Mouse (Mus musculus): Measurements from ENCODE around the gene Psd. TPM values are rescaled to one million over a fixed set of nuclear protein-coding genes. Genes with fewer than 3 reads are reported as not detected.

The Psd gene
- polyA plus RNA-seq, 1 experiment: 1.4 TPM

DNA sequence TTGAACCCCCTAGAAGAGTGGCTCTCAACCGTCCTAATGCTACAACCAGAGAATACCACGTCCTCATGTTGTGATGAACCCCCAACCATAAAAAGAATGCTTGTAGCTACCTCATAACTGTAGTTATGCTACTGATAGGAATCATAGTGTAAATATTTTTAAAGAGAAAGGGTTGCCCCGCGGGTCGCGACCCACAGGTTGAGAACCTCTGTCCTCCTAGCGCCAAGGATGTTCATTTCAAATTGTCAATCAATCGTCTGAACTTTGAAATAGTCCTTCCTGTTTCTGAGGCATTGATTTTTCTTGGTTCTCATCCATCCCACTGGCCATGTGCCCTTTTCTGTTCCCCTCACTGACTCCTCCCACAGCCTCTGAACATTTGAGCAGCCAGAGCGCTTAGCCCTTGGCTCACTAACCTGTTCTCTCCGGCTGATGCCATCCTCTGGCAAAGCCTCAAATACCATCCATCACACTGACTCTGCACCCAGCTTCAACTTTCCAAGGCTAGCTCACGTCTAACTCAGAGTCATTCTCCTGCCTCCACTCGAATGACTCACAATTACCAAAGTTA lies 36.3 kb downstream of the Psd start:
- TF ChIP-seq CTCF (IDR thresholded peaks at IDR 0.05; ENCODE audit: low read depth, low read length) (no peak), POLR2A (IDR thresholded peaks at IDR 0.05; ENCODE audit: insufficient read depth, low read length) (no peak), EP300 (IDR thresholded peaks at IDR 0.05; ENCODE audit: insufficient read depth, low read depth, low read length) (no peak)
- Histone ChIP-seq H3K4me1 (ENCODE audit: control insufficient read depth, insufficient read depth, low read length) (no peaks in the 10 kb centered on the region), H3K9me3 (replicated peaks; ENCODE audit: control insufficient read depth, insufficient read depth, low read length, poor library complexity, severe bottlenecking) (no peaks in the 10 kb centered on the region), H3K4me3 (ENCODE audit: low read depth, low read length) (no peak overlapping the region), H3K27ac (ENCODE audit: insufficient read depth, low read length) (no peak overlapping the region), H3K9ac (ENCODE audit: low read depth, poor library complexity, severe bottlenecking) (no peak overlapping the region), H3K27me3 (ENCODE audit: control insufficient read depth, insufficient read depth, low read length, poor library complexity, severe bottlenecking) (no peaks in the 10 kb centered on the region; the same call in 1 of the 2 replicates), H3K36me3 (ENCODE audit: control insufficient read depth, insufficient read depth, low read length, poor library complexity, severe bottlenecking) (no peaks in the 10 kb centered on the region)

DNA sequence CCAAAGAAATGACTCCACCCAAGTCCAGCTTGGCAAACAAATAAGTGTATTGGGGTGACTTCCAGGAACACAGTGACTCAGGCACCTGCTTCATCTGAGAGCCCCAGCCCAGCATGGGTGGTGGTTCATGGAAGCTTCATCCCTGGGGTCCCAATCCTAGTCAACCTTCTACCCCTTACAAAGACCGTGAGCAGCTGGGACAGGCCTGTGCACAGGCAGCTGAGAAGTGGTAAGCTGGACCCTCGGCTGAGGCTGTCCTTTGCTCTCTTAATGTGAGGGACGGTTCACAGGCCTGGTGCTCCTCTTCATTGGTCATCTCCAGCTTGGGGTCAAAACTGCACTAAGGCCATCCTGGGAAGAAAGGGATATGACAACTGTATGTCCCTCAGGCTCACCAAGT lies 39.4 kb downstream of the Psd start:
- Histone ChIP-seq H3K36me3 (ENCODE audit: control insufficient read depth, insufficient read depth, low read length, poor library complexity, severe bottlenecking) (no peaks in the 10 kb centered on the region; the same call in 1 of the 2 replicates), H3K4me3 (ENCODE audit: low read depth, low read length) (no peak overlapping the region), H3K9ac (ENCODE audit: low read depth, poor library complexity, severe bottlenecking) (no peak overlapping the region), H3K9me3 (replicated peaks; ENCODE audit: control insufficient read depth, insufficient read depth, low read length, poor library complexity, severe bottlenecking) (no peaks in the 10 kb centered on the region), H3K4me1 (ENCODE audit: control insufficient read depth, insufficient read depth, low read length) (no peaks in the 10 kb centered on the region), H3K27ac (ENCODE audit: insufficient read depth, low read length) (no peak overlapping the region), H3K27me3 (ENCODE audit: control insufficient read depth, insufficient read depth, low read length, poor library complexity, severe bottlenecking) (no peaks in the 10 kb centered on the region; the same call in 1 of the 2 replicates)
- no peak for TF ChIP-seq CTCF (IDR thresholded peaks at IDR 0.05; ENCODE audit: low read depth, low read length)
- no peak for TF ChIP-seq POLR2A (IDR thresholded peaks at IDR 0.05; ENCODE audit: insufficient read depth, low read length)
- no peak for TF ChIP-seq EP300 (IDR thresholded peaks at IDR 0.05; ENCODE audit: insufficient read depth, low read depth, low read length)

DNA sequence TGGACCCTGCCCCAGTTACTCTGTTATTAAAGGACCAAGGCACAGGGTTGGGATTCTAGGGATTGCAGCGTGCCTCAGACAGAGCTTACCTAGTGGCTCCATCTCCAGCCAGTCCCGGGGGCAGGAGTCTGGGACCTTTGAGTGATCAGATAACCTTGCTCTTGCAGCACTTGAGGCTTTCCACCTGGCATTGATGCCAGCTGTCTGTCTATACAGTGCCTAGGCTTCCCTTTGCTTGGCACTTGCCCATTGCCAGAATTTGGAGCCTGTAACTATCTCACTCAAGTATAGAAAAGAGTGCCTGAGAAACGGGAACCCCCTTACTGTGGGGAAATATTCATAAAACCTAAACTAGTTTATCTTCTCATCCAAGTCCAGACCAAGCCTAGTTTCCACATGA lies 40.0 kb downstream of the Psd start:
- Histone ChIP-seq H3K27me3 (ENCODE audit: control insufficient read depth, insufficient read depth, low read length, poor library complexity, severe bottlenecking) (no peaks in the 10 kb centered on the region), H3K4me3 (ENCODE audit: low read depth, low read length) (no peak overlapping the region), H3K9ac (ENCODE audit: low read depth, poor library complexity, severe bottlenecking) (no peak overlapping the region), H3K9me3 (replicated peaks; ENCODE audit: control insufficient read depth, insufficient read depth, low read length, poor library complexity, severe bottlenecking) (no peaks in the 10 kb centered on the region), H3K36me3 (ENCODE audit: control insufficient read depth, insufficient read depth, low read length, poor library complexity, severe bottlenecking) (no peaks in the 10 kb centered on the region; the same call in 1 of the 2 replicates), H3K27ac (ENCODE audit: insufficient read depth, low read length) (no peak overlapping the region), H3K4me1 (ENCODE audit: control insufficient read depth, insufficient read depth, low read length) (no peaks in the 10 kb centered on the region)
- TF ChIP-seq CTCF (IDR thresholded peaks at IDR 0.05; ENCODE audit: low read depth, low read length) (no peak), EP300 (IDR thresholded peaks at IDR 0.05; ENCODE audit: insufficient read depth, low read depth, low read length) (no peak), POLR2A (IDR thresholded peaks at IDR 0.05; ENCODE audit: insufficient read depth, low read length) (no peak)

DNA sequence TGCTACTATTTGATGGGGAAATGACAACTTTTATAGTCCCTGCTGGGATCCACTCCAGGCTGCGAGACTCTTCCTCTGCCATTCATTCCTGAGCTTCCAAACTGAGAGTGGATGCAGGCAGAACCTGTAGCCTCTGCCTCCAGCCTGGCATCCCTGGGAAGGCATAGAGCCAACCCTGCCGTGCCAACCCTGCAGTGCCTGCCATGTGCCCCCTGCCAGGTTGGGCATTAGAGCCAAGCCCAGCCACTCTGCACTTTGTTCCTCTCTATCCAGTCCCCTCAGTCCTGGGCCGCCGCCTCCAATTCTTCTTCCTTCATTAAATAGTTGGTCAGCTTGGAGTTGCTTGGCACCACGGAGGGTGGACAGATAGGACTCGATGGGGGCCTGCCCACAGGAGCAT lies 40.9 kb downstream of the Psd start:
- no peaks in the 10 kb centered on the region; the same call in 1 of the 2 replicates for H3K36me3 ChIP-seq (ENCODE audit: control insufficient read depth, insufficient read depth, low read length, poor library complexity, severe bottlenecking)
- no peaks in the 10 kb centered on the region for H3K9me3 ChIP-seq (replicated peaks; ENCODE audit: control insufficient read depth, insufficient read depth, low read length, poor library complexity, severe bottlenecking)
- no peak overlapping the region for H3K9ac ChIP-seq (ENCODE audit: low read depth, poor library complexity, severe bottlenecking)
- H3K27me3 ChIP-seq (ENCODE audit: control insufficient read depth, insufficient read depth, low read length, poor library complexity, severe bottlenecking): no peaks in the 10 kb centered on the region
- H3K4me3 ChIP-seq (ENCODE audit: low read depth, low read length): no peak overlapping the region
- H3K27ac ChIP-seq (ENCODE audit: insufficient read depth, low read length): no peak overlapping the region
- TF ChIP-seq CTCF (IDR thresholded peaks at IDR 0.05; ENCODE audit: low read depth, low read length) (no peak), EP300 (IDR thresholded peaks at IDR 0.05; ENCODE audit: insufficient read depth, low read depth, low read length) (no peak), POLR2A (IDR thresholded peaks at IDR 0.05; ENCODE audit: insufficient read depth, low read length) (no peak)
- H3K4me1 ChIP-seq (ENCODE audit: control insufficient read depth, insufficient read depth, low read length): no peaks in the 10 kb centered on the region

DNA sequence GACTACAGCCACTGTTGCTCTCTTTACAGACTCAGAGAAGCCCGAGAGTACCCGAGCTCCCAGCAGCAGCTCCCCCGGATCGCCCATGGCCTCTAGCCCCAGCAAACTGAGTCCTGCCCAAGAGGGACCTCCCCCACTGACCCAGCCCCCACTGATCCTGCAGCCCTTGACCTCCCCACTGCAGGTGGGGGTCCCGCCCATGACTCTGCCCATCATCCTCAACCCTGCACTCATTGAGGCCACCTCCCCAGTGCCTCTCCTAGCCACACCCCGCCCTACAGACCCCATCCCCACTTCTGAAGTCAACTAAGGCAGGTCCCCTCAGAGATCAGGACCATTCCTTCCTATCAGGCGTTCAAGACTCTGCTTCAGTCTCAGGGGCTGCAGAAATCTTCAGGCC lies 41.3 kb downstream of the Psd start:
- no peaks in the 10 kb centered on the region for H3K9me3 ChIP-seq (replicated peaks; ENCODE audit: control insufficient read depth, insufficient read depth, low read length, poor library complexity, severe bottlenecking)
- no peak for TF ChIP-seq POLR2A (IDR thresholded peaks at IDR 0.05; ENCODE audit: insufficient read depth, low read length)
- H3K27me3 ChIP-seq (ENCODE audit: control insufficient read depth, insufficient read depth, low read length, poor library complexity, severe bottlenecking): no peaks in the 10 kb centered on the region
- H3K4me3 ChIP-seq (ENCODE audit: low read depth, low read length): no peak overlapping the region
- H3K27ac ChIP-seq (ENCODE audit: insufficient read depth, low read length): no peak overlapping the region
- H3K9ac ChIP-seq (ENCODE audit: low read depth, poor library complexity, severe bottlenecking): no peak overlapping the region
- no peaks in the 10 kb centered on the region for H3K4me1 ChIP-seq (ENCODE audit: control insufficient read depth, insufficient read depth, low read length)
- H3K36me3 ChIP-seq (ENCODE audit: control insufficient read depth, insufficient read depth, low read length, poor library complexity, severe bottlenecking): no peaks in the 10 kb centered on the region; the same call in 1 of the 2 replicates

DNA sequence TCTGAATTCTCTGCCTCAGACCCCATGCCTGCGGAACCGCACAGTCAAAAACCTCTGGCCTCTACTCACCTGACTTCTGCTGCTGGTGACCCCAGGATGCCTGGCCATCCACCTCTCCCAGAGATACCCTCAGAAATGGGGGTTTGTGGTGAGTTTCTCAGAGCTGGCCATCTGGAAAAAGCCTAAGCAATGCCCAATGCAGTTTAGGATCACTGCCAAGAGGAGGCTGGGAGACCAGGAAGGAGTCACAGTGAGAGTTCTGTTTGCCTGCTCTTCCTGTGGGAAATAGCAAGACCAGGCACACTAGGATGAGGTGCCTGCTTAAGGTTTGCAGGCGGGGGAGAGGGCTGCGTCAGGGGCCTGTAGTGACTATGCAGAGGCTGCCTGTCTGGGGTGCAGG lies 42.3 kb downstream of the Psd start:
- TF ChIP-seq POLR2A (IDR thresholded peaks at IDR 0.05; ENCODE audit: insufficient read depth, low read length) (no peak), EP300 (IDR thresholded peaks at IDR 0.05; ENCODE audit: insufficient read depth, low read depth, low read length) (no peak), CTCF (IDR thresholded peaks at IDR 0.05; ENCODE audit: low read depth, low read length) (no peak)
- no peaks in the 10 kb centered on the region for H3K9me3 ChIP-seq (replicated peaks; ENCODE audit: control insufficient read depth, insufficient read depth, low read length, poor library complexity, severe bottlenecking)
- no peak overlapping the region for H3K4me3 ChIP-seq (ENCODE audit: low read depth, low read length)
- H3K27ac ChIP-seq (ENCODE audit: insufficient read depth, low read length): no peak overlapping the region
- no peak overlapping the region for H3K9ac ChIP-seq (ENCODE audit: low read depth, poor library complexity, severe bottlenecking)
- no peaks in the 10 kb centered on the region; the same call in 1 of the 2 replicates for H3K36me3 ChIP-seq (ENCODE audit: control insufficient read depth, insufficient read depth, low read length, poor library complexity, severe bottlenecking)
- H3K4me1 ChIP-seq (ENCODE audit: control insufficient read depth, insufficient read depth, low read length): no peaks in the 10 kb centered on the region
- H3K27me3 ChIP-seq (ENCODE audit: control insufficient read depth, insufficient read depth, low read length, poor library complexity, severe bottlenecking): no peaks in the 10 kb centered on the region
